Mouse (Mus musculus): ENCODE measurements around the gene Tmc3. TPM values are rescaled to one million over a fixed set of nuclear protein-coding genes. Genes with fewer than 3 reads are reported as not detected.
A peak's percentile ranks its signal among the peaks of the same experiment; 100 is the strongest.

Gene Tmc3
- total RNA-seq, 1 experiment = 0.80 TPM

- no peak overlapping the region for H3K4me3 ChIP-seq (ENCODE audit: insufficient read depth in 1 of 2, low read depth in 1 of 2, low read length in 2 of 2, poor library complexity in 1 of 2, severe bottlenecking in 1 of 2)
- in situ Hi-C loops (cut with MboI; ENCODE audit: low sequenced_read_pairs in 2 of 2, unreplicated experiment in 2 of 2) = no loop called here
- no peak overlapping the region for H3K9ac ChIP-seq (ENCODE audit: insufficient read depth, low read depth, low read length, poor library complexity, severe bottlenecking)
- H3K4me1 ChIP-seq (ENCODE audit: control insufficient read depth in 2 of 2, insufficient read depth in 2 of 2, low read length in 2 of 2, poor library complexity in 1 of 2) = no peaks in the 10 kb centered on the region
- TF ChIP-seq HCFC1 (IDR thresholded peaks at IDR 0.05; ENCODE audit: borderline replicate concordance, insufficient read depth, low read length) = no peak
- no peak for TF ChIP-seq ZC3H11A (IDR thresholded peaks at IDR 0.05; ENCODE audit: borderline replicate concordance, low read depth, low read length)
- no peak for TF ChIP-seq MAFK (IDR thresholded peaks at IDR 0.05; ENCODE audit: insufficient read depth, low read depth, low read length)
- TF ChIP-seq ZNF384 (IDR thresholded peaks at IDR 0.05; ENCODE audit: low read depth, low read length) = no peak
- no peak for TF ChIP-seq CHD2 (IDR thresholded peaks at IDR 0.05; ENCODE audit: low read depth, low read length)
- H3K27ac ChIP-seq (ENCODE audit: insufficient read depth, low read depth, low read length, poor library complexity, severe bottlenecking) = no peak overlapping the region
- H3K9me3 ChIP-seq (ENCODE audit: control insufficient read depth, insufficient read depth, low read depth, low read length) = no peaks in the 10 kb centered on the region
- H3K36me3 ChIP-seq (ENCODE audit: control insufficient read depth, insufficient read depth, low read length, poor library complexity, severe bottlenecking) = no peaks in the 10 kb centered on the region
- no peak for DNase-seq (ENCODE audit: low read depth, low spot score)
These were observed 83.4 kb downstream of the Tmc3 start for GRCm38 (mm10) chr7:83667936-83668645.

DNA sequence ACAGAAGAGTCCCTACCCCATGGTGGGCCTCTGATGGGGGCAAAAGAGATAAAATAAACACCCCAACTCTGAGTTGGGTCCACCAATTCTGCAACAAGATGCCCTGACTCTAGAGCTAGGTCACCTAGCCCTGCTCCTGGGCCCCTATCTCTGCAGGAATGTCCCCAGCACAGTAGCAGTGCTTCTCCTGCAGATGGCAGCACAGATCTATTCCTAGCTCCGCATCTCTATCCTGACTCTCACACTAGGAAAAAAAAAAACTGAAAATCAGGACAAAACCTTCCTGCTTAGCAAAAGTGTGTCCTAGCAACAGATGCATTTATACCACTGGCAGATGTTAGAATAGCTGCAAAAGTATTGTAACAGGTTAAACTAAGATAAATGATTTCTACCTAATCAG lies 84.0 kb downstream of the Tmc3 start:
- in situ Hi-C loops (cut with MboI; ENCODE audit: low sequenced_read_pairs in 2 of 2, unreplicated experiment in 2 of 2) = no loop called here

GRCm38 (mm10) chr7:83671573-83671972 lies 86.8 kb downstream of the Tmc3 start:
- no peaks in the 10 kb centered on the region for H3K4me1 ChIP-seq (ENCODE audit: control insufficient read depth in 2 of 2, insufficient read depth in 2 of 2, low read length in 2 of 2, poor library complexity in 1 of 2)
- in situ Hi-C loops (cut with MboI; ENCODE audit: low sequenced_read_pairs in 2 of 2, unreplicated experiment in 2 of 2) = no loop called here
- no peak overlapping the region for H3K9ac ChIP-seq (ENCODE audit: insufficient read depth, low read depth, low read length, poor library complexity, severe bottlenecking)
- H3K27ac ChIP-seq (ENCODE audit: insufficient read depth, low read depth, low read length, poor library complexity, severe bottlenecking) = no peak overlapping the region
- H3K4me3 ChIP-seq (ENCODE audit: insufficient read depth in 1 of 2, low read depth in 1 of 2, low read length in 2 of 2, poor library complexity in 1 of 2, severe bottlenecking in 1 of 2) = no peak overlapping the region
- no peak for TF ChIP-seq CHD2 (IDR thresholded peaks at IDR 0.05; ENCODE audit: low read depth, low read length)
- no peak for TF ChIP-seq ZC3H11A (IDR thresholded peaks at IDR 0.05; ENCODE audit: borderline replicate concordance, low read depth, low read length)
- no peak for TF ChIP-seq ZNF384 (IDR thresholded peaks at IDR 0.05; ENCODE audit: low read depth, low read length)
- no peak for DNase-seq (ENCODE audit: low read depth, low spot score)
- H3K9me3 ChIP-seq (ENCODE audit: control insufficient read depth, insufficient read depth, low read depth, low read length) = no peaks in the 10 kb centered on the region
- H3K36me3 ChIP-seq (ENCODE audit: control insufficient read depth, insufficient read depth, low read length, poor library complexity, severe bottlenecking) = no peaks in the 10 kb centered on the region

More for the DNA sequence above, 84.0 kb downstream of the Tmc3 start:
- peak; percentile 24 for DNase-seq (ENCODE audit: low read depth, low spot score)
- no peak for TF ChIP-seq MAFK (IDR thresholded peaks at IDR 0.05; ENCODE audit: insufficient read depth, low read depth, low read length)
- TF ChIP-seq CHD2 (IDR thresholded peaks at IDR 0.05; ENCODE audit: low read depth, low read length) = no peak
- no peak for TF ChIP-seq HCFC1 (IDR thresholded peaks at IDR 0.05; ENCODE audit: borderline replicate concordance, insufficient read depth, low read length)
- TF ChIP-seq ZC3H11A (IDR thresholded peaks at IDR 0.05; ENCODE audit: borderline replicate concordance, low read depth, low read length) = 0 out of 2 replicates have a peak, but pooled peaks have one; percentile 56
- TF ChIP-seq ZNF384 (IDR thresholded peaks at IDR 0.05; ENCODE audit: low read depth, low read length) = peak; percentile 65; the same call in 1 of the 2 replicates
- no peak overlapping the region for H3K27ac ChIP-seq (ENCODE audit: insufficient read depth, low read depth, low read length, poor library complexity, severe bottlenecking)
- H3K4me1 ChIP-seq (ENCODE audit: control insufficient read depth in 2 of 2, insufficient read depth in 2 of 2, low read length in 2 of 2, poor library complexity in 1 of 2) = no peaks in the 10 kb centered on the region
- no peak overlapping the region for H3K9ac ChIP-seq (ENCODE audit: insufficient read depth, low read depth, low read length, poor library complexity, severe bottlenecking)
- H3K9me3 ChIP-seq (ENCODE audit: control insufficient read depth, insufficient read depth, low read depth, low read length) = no peaks in the 10 kb centered on the region
- no peaks in the 10 kb centered on the region for H3K36me3 ChIP-seq (ENCODE audit: control insufficient read depth, insufficient read depth, low read length, poor library complexity, severe bottlenecking)
- H3K4me3 ChIP-seq (ENCODE audit: insufficient read depth in 1 of 2, low read depth in 1 of 2, low read length in 2 of 2, poor library complexity in 1 of 2, severe bottlenecking in 1 of 2) = no peak overlapping the region

Other genes starting within 250 kb of the Tmc3 start
- 8.1 and 11.9 TPM in 2 replicates for gene Stard5, start 47.0 kb downstream of the Tmc3 start, total RNA-seq (2012; rRNA removed)
- 0.21 and 0.36 TPM in 2 replicates for gene Il16, start 160.8 kb downstream of the Tmc3 start, total RNA-seq (2012; rRNA removed)
- 0.27 TPM in 1 of 2 replicates, not detected in the other for gene Cfap161, start 210.0 kb downstream of the Tmc3 start, total RNA-seq (2012; rRNA removed)